Mouse (Mus musculus): ENCODE measurements at regions not wholly inside any gene's neighbourhood (a gene's known extent, or its start where the extent isn't known, plus 50 kb on each side); places are given as distances from the start of the nearest gene placed in this dataset.

DNA sequence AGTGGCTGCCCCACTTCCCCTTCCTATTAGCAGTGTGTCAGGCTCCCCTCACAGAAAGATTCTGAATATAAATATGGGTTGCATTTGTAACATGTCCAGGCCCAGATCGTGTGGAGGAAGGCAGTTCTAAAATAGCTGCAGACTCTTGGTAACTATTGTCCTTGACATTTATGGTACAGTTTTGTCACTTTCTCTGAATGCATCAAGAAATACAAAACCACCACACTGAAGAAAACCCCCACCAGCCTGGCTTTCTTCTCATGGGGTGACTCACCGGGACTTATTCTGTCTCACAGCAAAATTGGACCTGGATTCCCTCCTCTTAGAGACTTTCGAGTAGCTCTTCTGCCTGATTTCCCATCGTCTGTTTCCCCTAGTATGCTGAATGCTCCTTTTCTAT is 148.9 kb downstream of the Sec16b start:
- TF ChIP-seq ZNF384 (IDR thresholded peaks at IDR 0.05; ENCODE audit: low read depth, low read length) (no peak), MAFK (IDR thresholded peaks at IDR 0.05; ENCODE audit: insufficient read depth, low read depth, low read length) (no peak), ZC3H11A (IDR thresholded peaks at IDR 0.05; ENCODE audit: borderline replicate concordance, low read depth, low read length) (no peak), CHD2 (IDR thresholded peaks at IDR 0.05; ENCODE audit: low read depth, low read length) (no peak), HCFC1 (IDR thresholded peaks at IDR 0.05; ENCODE audit: borderline replicate concordance, insufficient read depth, low read length) (no peak)
